7 mouse cellular contexts compared by ENCODE assay signal in the genomic region with DNA sequence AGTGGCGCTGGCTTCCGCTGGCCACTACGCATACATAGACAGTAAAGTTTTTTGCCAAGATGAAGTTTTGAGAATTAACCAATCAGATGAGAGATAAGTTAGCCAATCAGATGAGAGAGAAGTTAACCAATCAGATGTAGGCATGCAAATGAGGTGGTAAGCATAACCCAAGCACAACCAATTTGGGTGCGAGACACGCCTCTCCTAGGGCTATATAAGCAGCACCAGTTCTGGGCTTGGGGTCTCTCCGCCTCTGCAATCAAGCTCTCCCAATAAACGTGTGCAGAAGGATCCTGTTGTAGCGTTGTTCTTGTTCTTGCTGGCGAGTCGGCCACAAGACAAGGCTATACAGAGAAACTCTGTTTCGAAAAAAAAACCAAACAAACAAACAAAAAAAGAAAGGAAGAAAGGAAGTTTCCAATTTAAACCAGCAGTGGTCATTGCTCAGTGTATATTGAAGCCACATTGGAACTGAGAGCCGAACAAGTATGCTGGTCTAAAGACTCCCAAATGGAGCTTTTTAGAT. TPM values are rescaled to one million over a fixed set of nuclear protein-coding genes. Genes with fewer than 3 reads are reported as not detected.
DNase-seq lines count a peak whose midpoint lies in the region; ATAC-seq and TF ChIP-seq lines count a peak whose summit lies in the region.
"Not testable (repeated sequence)": the region's sequence is repeated elsewhere in the genome, so short reads cannot be mapped to it uniquely, and the experiment has no call there.
"Had no signal": no experiment of that assay in that cellular context is flagged by ENCODE, and none has a peak within 500 bp of the region (broad histone marks: within the 10 kb centered on the region; RNA-seq: fewer than 3 reads in every experiment).

No protein-coding gene starts in this region.

- TF ChIP-seq CTCF in bone marrow macrophage, adult 2 months (IDR thresholded peaks at IDR 0.05; ENCODE audit: low read depth, low read length) = not testable (repeated sequence)

- peak; percentile 44 for DNase-seq in ES-CJ7 (ENCODE audit: low read depth, low spot score)
- DNase-seq in R1 (ENCODE audit: low read depth, low spot score) = peak; percentile 44

- H3K9me3 ChIP-seq in liver, embryonic 12.5 days (replicated peaks) = not testable (repeated sequence)

- 80% methylated on average over 12 of the region's 12 CpGs for WGBS in liver, embryonic 12.5 days (ENCODE audit: insufficient replicate concordance)

- peaks cover 30% of the 10 kb centered on the region for H3K4me1 ChIP-seq in bone marrow macrophage, adult 2 months (ENCODE audit: control insufficient read depth, insufficient read depth, low read length)
- H3K4me1 ChIP-seq in liver, embryonic 12.5 days = peaks cover 57% of the 10 kb centered on the region

- H3K36me3 ChIP-seq in liver, embryonic 12.5 days = not testable (repeated sequence)

- H3K27me3 ChIP-seq in liver, embryonic 12.5 days (replicated peaks) = not testable (repeated sequence)

- TF ChIP-seq POLR2A in bone marrow macrophage, adult 2 months (IDR thresholded peaks at IDR 0.05; ENCODE audit: borderline replicate concordance, low read depth, low read length) = not testable (repeated sequence)

- not testable (repeated sequence) for H3K4me3 ChIP-seq in bone marrow macrophage, adult 2 months (ENCODE audit: insufficient read depth, low read length); liver, embryonic 12.5 days

- H3K9ac ChIP-seq in liver, embryonic 12.5 days = not testable (repeated sequence)

- H3K27ac ChIP-seq in bone marrow macrophage, adult 2 months (ENCODE audit: insufficient read depth, low read depth, low read length) = peak overlapping the region; percentile 16; the same call in 1 of the 2 replicates
- H3K27ac ChIP-seq in liver, embryonic 12.5 days = 0 out of 2 replicates have a peak overlapping the region, but pooled peaks have one; percentile 10

- H3K4me2 ChIP-seq in liver, embryonic 12.5 days = not testable (repeated sequence)

- not testable (repeated sequence) for ATAC-seq in liver, embryonic 12.5 days

RNA-seq across cellular contexts. Expression of a gene that starts 25.7 kb away (rescaled TPM):
- polyA plus RNA-seq in bone marrow macrophage, adult 2 months (2012; ENCODE audit: insufficient read depth, insufficient read length, missing spikeins) = 134 and 150 TPM in 2 replicates
- polyA plus RNA-seq in liver, embryonic 12.5 days (2016; fragmentation: Nextera tagmentation; extraction: Ambion mirVana) = 185 and 198 TPM in 2 replicates

RNA-seq across cellular contexts. Expression of a gene that starts 41.1 kb away (rescaled TPM):
- 298 and 305 TPM in 2 replicates for polyA plus RNA-seq in bone marrow macrophage, adult 2 months (2012; ENCODE audit: insufficient read depth, insufficient read length, missing spikeins)
- 9.4 and 10.4 TPM in 2 replicates for polyA plus RNA-seq in liver, embryonic 12.5 days (2016; fragmentation: Nextera tagmentation; extraction: Ambion mirVana)

RNA-seq across cellular contexts. Expression of a gene that starts 50.2 kb away (rescaled TPM):
- polyA plus RNA-seq in bone marrow macrophage, adult 2 months (2012; ENCODE audit: insufficient read depth, insufficient read length, missing spikeins) = not detected in 2 replicates
- 10.3 and 10.6 TPM in 2 replicates for polyA plus RNA-seq in liver, embryonic 12.5 days (2016; fragmentation: Nextera tagmentation; extraction: Ambion mirVana)
- polyA plus RNA-seq: activated CD4-positive, CD25-positive, alpha-beta regulatory T cell, adult 4 months; C2C12; erythroblast, embryonic 14.5 days had no signal

Comparison
In these comparisons a context has a peak if more than half of its experiments do, and no peak if none do; other contexts are left out.
1. RNA of a gene that starts 41.1 kb away (polyA plus RNA-seq): 298 to 305 TPM in bone marrow macrophage, adult 2 months; 9.4 to 10.4 TPM in liver, embryonic 12.5 days; every median in the first group is over 10 times any median in the second.